Mouse (Mus musculus) kidney, adult 18-20 months (tissue): ENCODE data around the gene Cltb.
"Not testable (repeated sequence)": the region's sequence is repeated elsewhere in the genome, so short reads cannot be mapped to it uniquely, and the experiment has no call there.

Experiments used
- DNase-seq: peaks from one replicate; pipeline ENCODE4 v3.0.0; 2021

The Cltb gene

GRCm38 (mm10) chr13:54610972-54611754, at the start of gene Cltb:
Gene Cltb, minus strand, starts transcription at chr13:54611344.
- peak; percentile 94 for DNase-seq

- no peak for DNase-seq
Measured at GRCm38 (mm10) chr13:54660877-54661276, 49.7 kb upstream of the Cltb start.

GRCm38 (mm10) chr13:54650461-54650860, 39.3 kb upstream of the Cltb start:
- no peak for DNase-seq

GRCm38 (mm10) chr13:54635011-54635410, 23.9 kb upstream of the Cltb start:
- DNase-seq, result no peak

GRCm38 (mm10) chr13:54632731-54633277, 21.7 kb upstream of the Cltb start:
- no peak for DNase-seq

GRCm38 (mm10) chr13:54629128-54629527, 18.0 kb upstream of the Cltb start:
- no peak for DNase-seq

GRCm38 (mm10) chr13:54621960-54622521, 10.9 kb upstream of the Cltb start:
- peak; percentile 20 for DNase-seq

- DNase-seq, result peak; percentile 99
Measured at GRCm38 (mm10) chr13:54621155-54621932, 10.2 kb upstream of the Cltb start, which contains the start of gene Faf2. Gene Faf2, plus strand, starts transcription at chr13:54621784.

GRCm38 (mm10) chr13:54616998-54617397, 5.9 kb upstream of the Cltb start:
- no peak for DNase-seq

- DNase-seq, result no peak
Measured at GRCm38 (mm10) chr13:54616307-54616706, 5.2 kb upstream of the Cltb start.

- DNase-seq, result not testable (repeated sequence)
Measured at GRCm38 (mm10) chr13:54613141-54613540, 2.0 kb upstream of the Cltb start.

GRCm38 (mm10) chr13:54610613-54610971, 552 bp downstream of the Cltb start:
- no peak for DNase-seq

- no peak for DNase-seq
Measured at GRCm38 (mm10) chr13:54609301-54609700, 1.8 kb downstream of the Cltb start.

GRCm38 (mm10) chr13:54608666-54609065, 2.5 kb downstream of the Cltb start:
- no peak for DNase-seq

- no peak for DNase-seq
Measured at GRCm38 (mm10) chr13:54608002-54608401, 3.1 kb downstream of the Cltb start.

- no peak for DNase-seq
Measured at GRCm38 (mm10) chr13:54607204-54607603, 3.9 kb downstream of the Cltb start.

- no peak for DNase-seq
Measured at GRCm38 (mm10) chr13:54605426-54605825, 5.7 kb downstream of the Cltb start.

GRCm38 (mm10) chr13:54604221-54604620, 6.9 kb downstream of the Cltb start:
- DNase-seq, result no peak

- no peak for DNase-seq
Measured at GRCm38 (mm10) chr13:54603501-54603900, 7.6 kb downstream of the Cltb start.

GRCm38 (mm10) chr13:54602639-54603111, 8.5 kb downstream of the Cltb start:
- no peak for DNase-seq

GRCm38 (mm10) chr13:54598622-54599143, 12.5 kb downstream of the Cltb start:
- no peak for DNase-seq

- DNase-seq, result no peak
Measured at GRCm38 (mm10) chr13:54596870-54597269, 14.3 kb downstream of the Cltb start.

GRCm38 (mm10) chr13:54596107-54596690, 14.9 kb downstream of the Cltb start:
- no peak for DNase-seq
